10 mouse cellular contexts compared by ENCODE assay signal in genomic region chr19:41981931-41982790, GRCm38 (mm10). TPM values are rescaled to one million over a fixed set of nuclear protein-coding genes. Genes with fewer than 3 reads are reported as not detected.
DNase-seq lines count a peak whose midpoint lies in the region; ATAC-seq and TF ChIP-seq lines count a peak whose summit lies in the region.
"Had no signal": no experiment of that assay in that cellular context is flagged by ENCODE, and none has a peak within 500 bp of the region (broad histone marks: within the 10 kb centered on the region; RNA-seq: fewer than 3 reads in every experiment).

No protein-coding gene starts in this region.

- no peak for ATAC-seq in limb, embryonic 12.5 days (ENCODE audit: insufficient number of reproducible peaks, insufficient read depth, low FRiP score, low TSS enrichment, low read depth)

- no peak for TF ChIP-seq CTCF in spleen, adult 2 months (IDR thresholded peaks at IDR 0.05; ENCODE audit: extremely low read depth, insufficient read depth, insufficient read length, insufficient replicate concordance)
- no peak for TF ChIP-seq CTCF in embryonic fibroblast, embryonic 13.5 days (IDR thresholded peaks at IDR 0.05; ENCODE audit: borderline replicate concordance, insufficient read depth, low read length)

- DNase-seq in spleen, adult 2 months (ENCODE audit: low read depth in 1 of 2, low spot score in 2 of 2), result peak in 1 of 2 experiments; percentile 35
- no peak for DNase-seq in spleen, adult 12 weeks (ENCODE audit: low spot score)
- peak; percentile 59 for DNase-seq in adrenal gland, postnatal 25 days
- DNase-seq in heart, postnatal 10 days, result peak; percentile 73 to 78
- peak; percentile 45 to 58 for DNase-seq in urinary bladder, postnatal 36 days (ENCODE audit: low spot score in 2 of 2)

- intact Hi-C loops in heart, postnatal 10 days (cut with DNase I), result loop anchor here (2.0 to 5.0 kb wide), 3 partner anchors 45 to 165 kb away; partner anchors contain the start of genes Marveld1 and Pgam1

- peak overlapping the region; percentile 85 for H3K4me2 ChIP-seq in limb, embryonic 12.5 days
- peak overlapping the region; percentile 90 for H3K4me2 ChIP-seq in myocyte (ENCODE audit: low read depth)

- H3K4me3 ChIP-seq in spleen, adult 2 months (ENCODE audit: extremely low read depth, insufficient read depth, insufficient read length), result peak overlapping the region; percentile 84
- H3K4me3 ChIP-seq in embryonic fibroblast, embryonic 13.5 days (ENCODE audit: insufficient read depth, low read length), result peak overlapping the region; percentile 84
- H3K4me3 ChIP-seq in limb, embryonic 12.5 days (replicated peaks), result peak overlapping the region; percentile 85
- peak overlapping the region; percentile 93 for H3K4me3 ChIP-seq in myocyte

- H3K4me1 ChIP-seq in spleen, adult 2 months (ENCODE audit: control insufficient read depth, insufficient read depth, insufficient read length), result peaks cover 3% of the 10 kb centered on the region; the same call in 1 of the 2 replicates
- H3K4me1 ChIP-seq in embryonic fibroblast, embryonic 13.5 days (ENCODE audit: control insufficient read depth, insufficient read depth, low read length), result peaks cover 2% of the 10 kb centered on the region; the same call in 1 of the 2 replicates
- peaks cover 38% of the 10 kb centered on the region for H3K4me1 ChIP-seq in limb, embryonic 12.5 days (replicated peaks)

- H3K36me3 ChIP-seq in spleen, adult 2 months (ENCODE audit: control insufficient read depth, insufficient read depth, low read length), result peaks cover 2% of the 10 kb centered on the region; the same call in 1 of the 2 replicates
- 0 out of 2 replicates have a peak, but pooled peaks cover 3% of the 10 kb centered on the region for H3K36me3 ChIP-seq in limb, embryonic 12.5 days
- H3K36me3 ChIP-seq in myocyte (ENCODE audit: control insufficient read depth, insufficient read depth), result peaks cover 3% of the 10 kb centered on the region

- peaks cover 7% of the 10 kb centered on the region for H3K27me3 ChIP-seq in spleen, adult 2 months (ENCODE audit: control insufficient read depth, insufficient read depth, low read length)
- peaks cover 6% of the 10 kb centered on the region; the same call in 1 of the 2 replicates for H3K27me3 ChIP-seq in limb, embryonic 12.5 days
- no peaks in the 10 kb centered on the region for H3K27me3 ChIP-seq in myocyte (ENCODE audit: control insufficient read depth, insufficient read depth, insufficient read length)

- peak overlapping the region; percentile 80 for H3K9ac ChIP-seq in limb, embryonic 12.5 days (replicated peaks)

- peak overlapping the region; percentile 55 for H3K27ac ChIP-seq in spleen, adult 2 months (ENCODE audit: insufficient read depth, low read length)
- peak overlapping the region; percentile 64 for H3K27ac ChIP-seq in embryonic fibroblast, embryonic 13.5 days (ENCODE audit: insufficient read depth, low read length)
- peak overlapping the region; percentile 88 for H3K27ac ChIP-seq in limb, embryonic 12.5 days

- no peaks in the 10 kb centered on the region for H3K9me3 ChIP-seq in limb, embryonic 12.5 days

- H3K79me2 ChIP-seq in myocyte (ENCODE audit: control insufficient read depth, insufficient read depth), result peaks cover 88% of the 10 kb centered on the region

- WGBS in spleen, adult 2 months, result 1% methylated on average over 73 of the region's 74 CpGs
- WGBS in limb, embryonic 12.5 days, result under 1% methylated on average over 69 of the region's 74 CpGs

- peak overlapping the region; percentile 62 for H3ac ChIP-seq in myocyte (ENCODE audit: control insufficient read depth, insufficient read length)

- no peak for TF ChIP-seq POLR2A in spleen, adult 2 months (IDR thresholded peaks at IDR 0.05; ENCODE audit: low read depth, low read length)
- TF ChIP-seq POLR2A in embryonic fibroblast, embryonic 13.5 days (IDR thresholded peaks at IDR 0.05; ENCODE audit: low read depth, low read length), result no peak
- TF ChIP-seq POLR2A in myocyte (IDR thresholded peaks at IDR 0.05; ENCODE audit: insufficient read length, low read depth), result no peak

TF ChIP-seq in myocyte, 11 proteins besides CTCF, POLR2A, EP300 and RAD21:
- TF ChIP-seq USF1 (IDR thresholded peaks at IDR 0.05; ENCODE audit: low read depth) (no peak), E2F4 (IDR thresholded peaks at IDR 0.05; ENCODE audit: insufficient read depth) (no peak), POLR2AphosphoS2 (IDR thresholded peaks at IDR 0.05; ENCODE audit: insufficient read length, low read depth) (no peak), TCF3 (IDR thresholded peaks at IDR 0.05; ENCODE audit: insufficient read length, low read depth) (no peak), TCF12 (IDR thresholded peaks at IDR 0.05; ENCODE audit: insufficient read depth, poor library complexity, severe bottlenecking) (no peak), MYOG (IDR thresholded peaks at IDR 0.05; ENCODE audit: control insufficient read depth in 1 of 3, insufficient read depth in 1 of 3, insufficient read length in 2 of 3, low read depth in 2 of 3) (no peak), SRF (IDR thresholded peaks at IDR 0.05; ENCODE audit: control insufficient read depth, insufficient read length, low read depth) (no peak), MAX (IDR thresholded peaks at IDR 0.05; ENCODE audit: low read depth) (no peak), REST (IDR thresholded peaks at IDR 0.05; ENCODE audit: insufficient read depth, insufficient read length) (no peak), MYOD1 (IDR thresholded peaks at IDR 0.05; ENCODE audit: control insufficient read depth in 1 of 3, insufficient read length in 2 of 3, low read depth in 2 of 3) (no peak), CEBPB (IDR thresholded peaks at IDR 0.05; ENCODE audit: insufficient read depth, poor library complexity, severe bottlenecking) (no peak)
TF ChIP-seq in myocyte: peak in this region for 0.

RNA-seq across cellular contexts. Expression of gene Ubtd1, which starts 0.6 kb away (rescaled TPM):
- polyA plus RNA-seq in spleen, adult 2 months (2012; rRNA removed), result 18.6 and 19.3 TPM in 2 replicates
- 15.2 and 18.2 TPM in 2 replicates for total RNA-seq in adrenal gland, postnatal 25 days (2021)
- 29.8 and 39.5 TPM in 2 replicates for polyA plus RNA-seq in embryonic fibroblast, embryonic 13.5 days (2011; ENCODE audit: insufficient read length, low read depth, missing spikeins)
- 10 to 100 TPM; 31.4 to 33.8 TPM for total RNA-seq in heart, postnatal 10 days (2021)
- polyA plus RNA-seq in limb, embryonic 12.5 days (2016; fragmentation: Nextera tagmentation; extraction: Ambion mirVana), result 19.1 and 19.3 TPM in 2 replicates
- polyA plus RNA-seq in myocyte (2012; fragmentation: generic; extraction: Trizol), result 141 TPM

RNA-seq across cellular contexts. Expression of gene Mms19, which starts 1.2 kb away (rescaled TPM):
- 64.6 and 68.5 TPM in 2 replicates for polyA plus RNA-seq in spleen, adult 2 months (2012; rRNA removed)
- 19.0 and 31.0 TPM in 2 replicates for total RNA-seq in adrenal gland, postnatal 25 days (2021)
- 53.2 and 54.2 TPM in 2 replicates for polyA plus RNA-seq in embryonic fibroblast, embryonic 13.5 days (2011; ENCODE audit: insufficient read length, low read depth, missing spikeins)
- total RNA-seq in heart, postnatal 10 days (2021), result 10 to 100 TPM; 18.3 to 25.9 TPM
- polyA plus RNA-seq in limb, embryonic 12.5 days (2016; fragmentation: Nextera tagmentation; extraction: Ambion mirVana), result 41.3 and 42.5 TPM in 2 replicates
- polyA plus RNA-seq in myocyte (2012; fragmentation: generic; extraction: Trizol), result 34.2 TPM

RNA-seq across cellular contexts. Expression of gene Zdhhc16, which starts 48.9 kb away (rescaled TPM):
- 68.0 and 74.0 TPM in 2 replicates for polyA plus RNA-seq in spleen, adult 2 months (2012; rRNA removed)
- 36.0 and 39.8 TPM in 2 replicates for total RNA-seq in adrenal gland, postnatal 25 days (2021)
- polyA plus RNA-seq in embryonic fibroblast, embryonic 13.5 days (2011; ENCODE audit: insufficient read length, low read depth, missing spikeins), result 65.7 and 89.8 TPM in 2 replicates
- 10 to 100 TPM; 27.6 to 29.4 TPM for total RNA-seq in heart, postnatal 10 days (2021)
- 87.6 and 93.2 TPM in 2 replicates for polyA plus RNA-seq in limb, embryonic 12.5 days (2016; fragmentation: Nextera tagmentation; extraction: Ambion mirVana)
- polyA plus RNA-seq in myocyte (2012; fragmentation: generic; extraction: Trizol), result 124 TPM

RNA-seq across cellular contexts. Expression of gene Exosc1, which starts 48.9 kb away (rescaled TPM):
- polyA plus RNA-seq in spleen, adult 2 months (2012; rRNA removed), result 10.5 and 11.0 TPM in 2 replicates
- 24.0 and 30.3 TPM in 2 replicates for total RNA-seq in adrenal gland, postnatal 25 days (2021)
- 49.8 and 50.9 TPM in 2 replicates for polyA plus RNA-seq in embryonic fibroblast, embryonic 13.5 days (2011; ENCODE audit: insufficient read length, low read depth, missing spikeins)
- 10 to 100 TPM; 13.3 to 15.8 TPM for total RNA-seq in heart, postnatal 10 days (2021)
- polyA plus RNA-seq in limb, embryonic 12.5 days (2016; fragmentation: Nextera tagmentation; extraction: Ambion mirVana), result 78.5 and 81.9 TPM in 2 replicates
- 49.4 TPM for polyA plus RNA-seq in myocyte (2012; fragmentation: generic; extraction: Trizol)

RNA-seq across cellular contexts. Expression of gene Ankrd2, which starts 53.6 kb away (rescaled TPM):
- 6.3 and 6.8 TPM in 2 replicates for polyA plus RNA-seq in spleen, adult 2 months (2012; rRNA removed)
- total RNA-seq in adrenal gland, postnatal 25 days (2021), result 0.46 TPM in 1 of 2 replicates, not detected in the other
- not detected in 2 replicates for polyA plus RNA-seq in embryonic fibroblast, embryonic 13.5 days (2011; ENCODE audit: insufficient read length, low read depth, missing spikeins)
- total RNA-seq in heart, postnatal 10 days (2021), result not detected
- polyA plus RNA-seq in limb, embryonic 12.5 days (2016; fragmentation: Nextera tagmentation; extraction: Ambion mirVana), result 0.25 TPM in 1 of 2 replicates, not detected in the other
- 110 TPM for polyA plus RNA-seq in myocyte (2012; fragmentation: generic; extraction: Trizol)
- total RNA-seq: common myeloid progenitor, adult 5-6 weeks; neutrophil, adult 5-6 weeks had no signal
